Mouse (Mus musculus) liver, embryonic 14.5 days (tissue): ENCODE results near the gene Cilp2.

Experiments
- CTCF ChIP-seq: IDR thresholded peaks from 2 replicates; pipeline ENCODE4 v1.5.1; 2016; ENCODE audit warnings: antibody characterized with exemption, low read depth, control low read depth
- EP300 ChIP-seq: IDR thresholded peaks from 2 replicates; pipeline ENCODE4 v1.6.1; 2016; ENCODE audit warnings: antibody characterized with exemption, low read depth

- TF ChIP-seq CTCF (no peak), EP300 (no peak)
Measured at GRCm38 (mm10) chr8:69837057-69837682, 50.3 kb downstream of the Cilp2 start.
